Mouse (Mus musculus) megakaryocyte, embryonic 14.5 days (primary cell): ENCODE data around the gene Hoxa6. TPM values are rescaled to one million over a fixed set of nuclear protein-coding genes. Genes with fewer than 3 reads are reported as not detected.
A peak's percentile ranks its signal among the peaks of the same experiment; 100 is the strongest.

Experiments
- H3K27me3 ChIP-seq: replicated peaks from 2 replicates; pipeline ENCODE3; 2012; ENCODE audit warnings: inconsistent platforms
- H3K36me3 ChIP-seq: replicated peaks from 2 replicates; pipeline ENCODE3; 2012; ENCODE audit warnings: low read length, inconsistent platforms, mixed read lengths
- H3K4me1 ChIP-seq: 2 replicates; pipeline ENCODE4 v1.6.1; 2012; ENCODE audit warnings: inconsistent platforms
- H3K4me3 ChIP-seq: replicated peaks from 2 replicates; pipeline ENCODE3; 2012; ENCODE audit warnings: moderate library complexity, mild to moderate bottlenecking, inconsistent platforms
- H3K9me3 ChIP-seq: 2 replicates; pipeline ENCODE4 v1.6.1; 2012; ENCODE audit warnings: inconsistent platforms
- FLI1 ChIP-seq: IDR thresholded peaks from 2 replicates; pipeline ENCODE4 v1.6.1; 2012; ENCODE audit warnings: low read length, inconsistent platforms, mixed read lengths
- GATA1 ChIP-seq: IDR thresholded peaks from 3 replicates; pipeline ENCODE4 v1.6.1; 2012; ENCODE audit warnings: mixed read lengths, low read length, inconsistent platforms, borderline replicate concordance
- polyA plus RNA-seq: library from polyadenylated mRNA; stranded (reverse); fragments of >175 nt; gene quantifications from 2 replicates; pipeline ENCODE4 v1.2.3, GENCODE M21; 2012; ENCODE audit warnings: low replicate concordance; ENCODE audit not compliant: insufficient read depth

Hoxa6 gene
- polyA plus RNA-seq, 1 experiment = not detected

GRCm38 (mm10) chr6:52173648-52174047 is 34.9 kb downstream of the Hoxa6 start:
- no peaks in the 10 kb centered on the region for H3K36me3 ChIP-seq
- H3K27me3 ChIP-seq = peaks cover 47% of the 10 kb centered on the region
- TF ChIP-seq GATA1 = no peak
- no peak for TF ChIP-seq FLI1
- peaks cover 30% of the 10 kb centered on the region for H3K9me3 ChIP-seq
- peaks cover 5% of the 10 kb centered on the region; the same call in 1 of the 2 replicates for H3K4me1 ChIP-seq
- H3K4me3 ChIP-seq = no peak overlapping the region

- H3K4me3 ChIP-seq = peak overlapping the region; percentile 71
- H3K27me3 ChIP-seq = peaks cover 48% of the 10 kb centered on the region
- TF ChIP-seq FLI1 = no peak
- TF ChIP-seq GATA1 = no peak
- peaks cover 5% of the 10 kb centered on the region; the same call in 1 of the 2 replicates for H3K4me1 ChIP-seq
- no peaks in the 10 kb centered on the region for H3K36me3 ChIP-seq
- peaks cover 34% of the 10 kb centered on the region for H3K9me3 ChIP-seq
Observed at GRCm38 (mm10) chr6:52172501-52172900, 36.0 kb downstream of the Hoxa6 start.

- H3K4me1 ChIP-seq = peaks cover 5% of the 10 kb centered on the region; the same call in 1 of the 2 replicates
- H3K27me3 ChIP-seq = peaks cover 48% of the 10 kb centered on the region
- no peaks in the 10 kb centered on the region for H3K36me3 ChIP-seq
- H3K4me3 ChIP-seq = no peak overlapping the region
- TF ChIP-seq FLI1 (no peak), GATA1 (no peak)
- peaks cover 30% of the 10 kb centered on the region for H3K9me3 ChIP-seq
Observed at GRCm38 (mm10) chr6:52171938-52172337, 36.6 kb downstream of the Hoxa6 start.

GRCm38 (mm10) chr6:52171331-52171730 is 37.2 kb downstream of the Hoxa6 start:
- H3K4me1 ChIP-seq = peaks cover 5% of the 10 kb centered on the region; the same call in 1 of the 2 replicates
- TF ChIP-seq GATA1 = no peak
- no peak for TF ChIP-seq FLI1
- no peaks in the 10 kb centered on the region for H3K36me3 ChIP-seq
- peaks cover 26% of the 10 kb centered on the region for H3K9me3 ChIP-seq
- H3K27me3 ChIP-seq = peaks cover 50% of the 10 kb centered on the region
- H3K4me3 ChIP-seq = no peak overlapping the region

- TF ChIP-seq FLI1 (no peak), GATA1 (no peak)
- H3K9me3 ChIP-seq = peaks cover 25% of the 10 kb centered on the region
- peaks cover 5% of the 10 kb centered on the region; the same call in 1 of the 2 replicates for H3K4me1 ChIP-seq
- no peaks in the 10 kb centered on the region for H3K36me3 ChIP-seq
- H3K4me3 ChIP-seq = no peak overlapping the region
- H3K27me3 ChIP-seq = peaks cover 51% of the 10 kb centered on the region
Observed at GRCm38 (mm10) chr6:52170898-52171223, 37.7 kb downstream of the Hoxa6 start.

- H3K4me3 ChIP-seq = no peak overlapping the region
- H3K27me3 ChIP-seq = peaks cover 55% of the 10 kb centered on the region
- no peaks in the 10 kb centered on the region for H3K36me3 ChIP-seq
- H3K4me1 ChIP-seq = peaks cover 5% of the 10 kb centered on the region; the same call in 1 of the 2 replicates
- peaks cover 27% of the 10 kb centered on the region for H3K9me3 ChIP-seq
- TF ChIP-seq GATA1 (no peak), FLI1 (no peak)
Observed at GRCm38 (mm10) chr6:52170166-52170897, 38.2 kb downstream of the Hoxa6 start.

- H3K36me3 ChIP-seq = no peaks in the 10 kb centered on the region
- peaks cover 22% of the 10 kb centered on the region for H3K9me3 ChIP-seq
- H3K4me3 ChIP-seq = no peak overlapping the region
- peaks cover 57% of the 10 kb centered on the region for H3K27me3 ChIP-seq
- TF ChIP-seq FLI1 (no peak), GATA1 (no peak)
- H3K4me1 ChIP-seq = peaks cover 8% of the 10 kb centered on the region; the same call in 1 of the 2 replicates
Observed at GRCm38 (mm10) chr6:52169499-52170165, 38.9 kb downstream of the Hoxa6 start.

GRCm38 (mm10) chr6:52168191-52169055 is 40.1 kb downstream of the Hoxa6 start:
- Histone ChIP-seq H3K27me3 (peaks cover 70% of the 10 kb centered on the region), H3K9me3 (peaks cover 32% of the 10 kb centered on the region), H3K36me3 (peaks cover 4% of the 10 kb centered on the region), H3K4me3 (no peak overlapping the region), H3K4me1 (peaks cover 14% of the 10 kb centered on the region)
- TF ChIP-seq GATA1 (no peak), FLI1 (no peak)

GRCm38 (mm10) chr6:52167736-52168161 is 40.8 kb downstream of the Hoxa6 start:
- Histone ChIP-seq H3K27me3 (peaks cover 76% of the 10 kb centered on the region), H3K36me3 (peaks cover 4% of the 10 kb centered on the region), H3K9me3 (peaks cover 33% of the 10 kb centered on the region), H3K4me1 (peaks cover 18% of the 10 kb centered on the region), H3K4me3 (no peak overlapping the region)
- no peak for TF ChIP-seq GATA1
- no peak for TF ChIP-seq FLI1
